Mouse (Mus musculus): Measurements from ENCODE around the gene Kif26b. TPM values are rescaled to one million over a fixed set of nuclear protein-coding genes. Genes with fewer than 3 reads are reported as not detected.

The Kif26b gene
- polyA plus RNA-seq, 1 experiment from 2014 or later = 10.0 TPM

DNA sequence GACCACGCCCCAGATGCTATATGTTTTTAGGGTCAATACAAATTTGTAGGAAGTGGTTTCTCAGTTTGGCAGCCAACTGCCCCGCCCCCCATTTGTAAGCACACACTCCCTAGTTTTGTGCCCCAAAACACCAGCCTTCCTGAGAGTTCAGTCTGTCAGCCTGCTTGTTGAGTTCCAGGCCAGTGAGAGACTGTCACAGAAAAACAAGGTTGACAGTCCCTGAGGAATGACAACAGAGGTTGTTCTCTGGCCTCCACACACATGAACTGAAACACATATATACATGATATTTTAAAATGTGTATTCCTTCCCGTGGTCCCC lies 365.1 kb downstream of the Kif26b start:
- ATAC-seq (replicated peaks) = no peak

DNA sequence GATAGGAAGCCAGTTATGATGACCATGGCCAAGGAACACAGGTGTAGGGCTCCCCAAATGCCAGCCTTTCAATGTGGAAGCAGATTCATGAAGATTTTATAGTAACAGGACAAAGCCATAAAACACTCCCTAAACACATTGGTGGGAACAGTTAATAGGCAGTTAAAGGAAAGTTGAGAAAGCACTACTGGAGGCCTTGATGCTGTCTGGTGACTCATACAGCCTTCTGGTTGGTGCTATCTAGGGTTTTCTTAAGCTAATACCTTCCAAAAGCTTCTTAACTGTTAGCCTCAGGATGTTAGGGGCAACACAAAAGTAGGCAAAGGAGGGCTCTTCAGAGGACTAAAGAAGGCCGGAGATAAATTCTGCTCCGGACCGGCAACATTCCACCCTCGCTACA lies 366.7 kb downstream of the Kif26b start:
- 89% methylated on average over 4 of the region's 4 CpGs for WGBS

More for the DNA sequence above, 365.1 kb downstream of the Kif26b start:
- WGBS = 91% methylated on average over 3 of the region's 3 CpGs
- no peak overlapping the region for H3K4me3 ChIP-seq
- H3K27ac ChIP-seq = no peak overlapping the region
- H3K4me2 ChIP-seq = no peak overlapping the region
- no peaks in the 10 kb centered on the region for H3K9me3 ChIP-seq
- peaks cover 10% of the 10 kb centered on the region; the same call in 1 of the 2 replicates for H3K4me1 ChIP-seq
- no peaks in the 10 kb centered on the region for H3K36me3 ChIP-seq (replicated peaks)
- H3K9ac ChIP-seq = no peak overlapping the region
- H3K27me3 ChIP-seq (replicated peaks) = no peaks in the 10 kb centered on the region

DNA sequence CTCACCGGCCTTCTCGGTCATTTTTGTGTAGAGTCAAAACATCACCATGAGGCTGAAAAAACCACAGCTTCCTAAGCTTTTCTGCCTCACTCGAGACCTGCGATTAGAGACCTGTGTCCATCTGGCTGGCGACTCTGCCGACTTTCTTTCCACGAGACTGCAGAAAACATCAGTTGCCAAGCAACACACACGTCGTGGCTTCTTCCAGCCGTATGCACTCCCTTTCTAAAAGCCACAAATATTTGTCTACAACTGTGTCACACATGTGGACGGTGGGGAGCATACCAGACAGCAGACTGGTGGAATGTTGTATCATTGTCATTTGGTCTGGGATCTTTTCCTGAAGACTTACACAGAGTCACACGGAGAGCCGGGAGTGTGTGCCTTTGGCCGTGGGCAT lies 382.0 kb downstream of the Kif26b start:
- Histone ChIP-seq H3K4me2 (no peak overlapping the region), H3K27ac (no peak overlapping the region), H3K9me3 (no peaks in the 10 kb centered on the region), H3K27me3 (replicated peaks) (peaks cover 4% of the 10 kb centered on the region; the same call in 1 of the 2 replicates), H3K9ac (no peak overlapping the region), H3K4me1 (peaks cover 22% of the 10 kb centered on the region), H3K4me3 (no peak overlapping the region), H3K36me3 (replicated peaks) (no peaks in the 10 kb centered on the region)
- WGBS = 53% methylated on average over 14 of the region's 14 CpGs
- 0 out of 2 replicates have a peak, but pooled peaks have one; percentile 31 for ATAC-seq (replicated peaks)

More for the DNA sequence above, 366.7 kb downstream of the Kif26b start:
- no peak overlapping the region for H3K4me3 ChIP-seq
- H3K9ac ChIP-seq = no peak overlapping the region
- H3K9me3 ChIP-seq = no peaks in the 10 kb centered on the region
- no peaks in the 10 kb centered on the region for H3K36me3 ChIP-seq (replicated peaks)
- H3K27me3 ChIP-seq (replicated peaks) = no peaks in the 10 kb centered on the region
- H3K4me1 ChIP-seq = peaks cover under 1% of the 10 kb centered on the region; the same call in 1 of the 2 replicates
- ATAC-seq (replicated peaks) = no peak
- H3K4me2 ChIP-seq = no peak overlapping the region
- H3K27ac ChIP-seq = no peak overlapping the region

DNA sequence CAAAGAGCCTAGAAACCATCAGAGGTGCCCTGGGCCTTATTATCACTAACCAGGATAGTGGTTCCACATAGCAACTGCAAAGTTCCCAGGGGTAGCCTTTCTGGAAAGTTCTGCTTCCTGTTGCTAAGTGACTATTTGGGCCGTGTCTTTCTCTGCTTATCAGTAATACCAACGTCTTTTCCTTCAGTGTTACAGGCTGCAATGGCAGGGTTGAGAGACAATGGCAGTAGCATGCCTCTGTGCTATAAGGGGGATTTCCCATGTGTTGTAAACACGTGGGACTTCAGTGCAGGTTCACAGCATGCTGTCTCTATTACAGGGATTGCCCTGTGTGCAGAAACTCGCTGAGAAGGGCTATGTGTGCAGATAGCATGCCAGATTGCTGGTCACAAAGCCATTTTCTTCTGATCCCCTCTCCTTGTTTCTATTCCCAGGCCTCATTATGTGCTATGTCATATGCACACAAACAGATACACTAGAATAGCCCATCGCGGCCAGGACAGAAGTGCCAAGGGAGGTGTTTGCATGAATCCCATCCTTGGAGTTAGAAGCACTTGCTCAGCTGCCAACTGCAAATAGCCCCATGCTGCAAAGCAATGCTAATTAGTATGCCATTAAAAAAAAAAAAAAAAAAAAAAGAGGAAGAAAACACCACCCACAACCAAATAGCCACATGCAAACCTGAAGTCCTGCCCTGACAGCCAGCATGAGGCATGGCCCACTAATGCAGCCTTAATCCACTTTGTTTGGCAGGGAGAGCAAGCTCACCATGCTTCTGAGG lies 384.2 kb downstream of the Kif26b start:
- peaks cover 10% of the 10 kb centered on the region; the same call in 1 of the 2 replicates for H3K27me3 ChIP-seq (replicated peaks)
- no peaks in the 10 kb centered on the region for H3K9me3 ChIP-seq
- no peak overlapping the region for H3K4me2 ChIP-seq
- no peak for ATAC-seq (replicated peaks)
- H3K27ac ChIP-seq = no peak overlapping the region
- 41% methylated on average over 6 of the region's 6 CpGs for WGBS
- H3K36me3 ChIP-seq (replicated peaks) = no peaks in the 10 kb centered on the region
- no peak overlapping the region for H3K4me3 ChIP-seq
- H3K4me1 ChIP-seq = peaks cover 28% of the 10 kb centered on the region
- no peak overlapping the region for H3K9ac ChIP-seq

DNA sequence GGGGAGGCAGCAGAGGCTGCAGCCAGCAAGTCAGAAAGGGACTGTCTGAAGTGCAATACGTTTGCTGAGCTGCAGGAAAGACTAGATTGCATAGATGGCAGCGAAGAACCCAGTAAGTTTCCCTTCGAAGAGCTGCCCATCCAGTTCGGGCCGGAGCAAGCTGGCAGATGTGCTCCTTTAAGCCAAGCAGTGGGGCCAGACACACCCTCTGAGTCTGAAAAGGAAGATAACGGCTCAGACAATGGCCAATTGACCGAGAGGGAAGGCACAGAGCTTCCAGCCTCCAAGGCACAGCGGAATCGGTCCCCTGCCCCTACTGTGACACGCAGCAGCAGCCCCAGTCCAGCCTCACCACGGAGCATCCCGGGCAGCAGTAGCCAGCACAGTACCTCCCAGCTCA lies 386.1 kb downstream of the Kif26b start:
- no peaks in the 10 kb centered on the region for H3K9me3 ChIP-seq
- peaks cover 28% of the 10 kb centered on the region for H3K4me1 ChIP-seq
- H3K36me3 ChIP-seq (replicated peaks) = no peaks in the 10 kb centered on the region
- no peak overlapping the region for H3K4me2 ChIP-seq
- H3K4me3 ChIP-seq = no peak overlapping the region
- no peak for ATAC-seq (replicated peaks)
- no peak overlapping the region for H3K9ac ChIP-seq
- H3K27me3 ChIP-seq (replicated peaks) = peaks cover 10% of the 10 kb centered on the region; the same call in 1 of the 2 replicates
- H3K27ac ChIP-seq = no peak overlapping the region
- WGBS = 40% methylated on average over 12 of the region's 12 CpGs

DNA sequence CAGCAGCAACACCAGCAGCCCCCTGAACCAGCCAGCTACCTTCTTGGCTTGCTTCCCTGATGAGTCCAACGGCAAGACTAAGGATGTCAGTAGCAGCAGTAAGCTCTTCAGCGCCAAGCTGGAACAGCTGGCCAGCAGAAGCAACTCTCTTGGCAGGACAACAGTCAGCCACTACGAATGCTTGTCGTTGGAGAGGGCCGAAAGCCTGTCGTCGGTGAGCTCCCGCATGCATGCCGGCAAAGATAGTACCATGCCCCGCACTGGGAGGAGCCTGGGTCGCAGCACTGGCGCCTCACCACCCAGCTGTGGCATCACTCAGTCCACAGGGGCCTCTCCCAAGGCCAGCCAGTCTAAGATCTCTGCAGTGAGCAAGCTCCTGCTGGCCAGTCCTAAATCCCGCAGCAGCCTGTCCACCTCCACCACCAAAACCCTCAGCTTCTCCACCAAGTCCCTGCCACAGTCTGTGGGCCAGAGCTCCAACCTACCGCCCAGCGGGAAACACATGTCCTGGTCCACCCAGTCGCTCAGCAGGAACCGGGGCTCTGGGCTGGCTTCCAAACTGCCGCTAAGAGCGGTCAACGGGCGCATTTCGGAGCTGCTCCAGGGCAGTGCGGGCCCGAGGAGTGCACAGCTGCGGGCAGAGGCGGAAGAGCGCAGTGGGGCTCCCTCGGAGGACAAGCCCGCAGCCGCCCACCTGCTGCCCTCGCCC lies 388.4 kb downstream of the Kif26b start:
- peaks cover 20% of the 10 kb centered on the region for H3K4me1 ChIP-seq
- H3K4me2 ChIP-seq = peak overlapping the region; percentile 27
- H3K27me3 ChIP-seq (replicated peaks) = peaks cover 10% of the 10 kb centered on the region; the same call in 1 of the 2 replicates
- WGBS = 46% methylated on average over 31 of the region's 31 CpGs
- H3K9me3 ChIP-seq = no peaks in the 10 kb centered on the region
- ATAC-seq (replicated peaks) = no peak
- no peaks in the 10 kb centered on the region for H3K36me3 ChIP-seq (replicated peaks)
- no peak overlapping the region for H3K27ac ChIP-seq
- no peak overlapping the region for H3K4me3 ChIP-seq
- no peak overlapping the region for H3K9ac ChIP-seq

DNA sequence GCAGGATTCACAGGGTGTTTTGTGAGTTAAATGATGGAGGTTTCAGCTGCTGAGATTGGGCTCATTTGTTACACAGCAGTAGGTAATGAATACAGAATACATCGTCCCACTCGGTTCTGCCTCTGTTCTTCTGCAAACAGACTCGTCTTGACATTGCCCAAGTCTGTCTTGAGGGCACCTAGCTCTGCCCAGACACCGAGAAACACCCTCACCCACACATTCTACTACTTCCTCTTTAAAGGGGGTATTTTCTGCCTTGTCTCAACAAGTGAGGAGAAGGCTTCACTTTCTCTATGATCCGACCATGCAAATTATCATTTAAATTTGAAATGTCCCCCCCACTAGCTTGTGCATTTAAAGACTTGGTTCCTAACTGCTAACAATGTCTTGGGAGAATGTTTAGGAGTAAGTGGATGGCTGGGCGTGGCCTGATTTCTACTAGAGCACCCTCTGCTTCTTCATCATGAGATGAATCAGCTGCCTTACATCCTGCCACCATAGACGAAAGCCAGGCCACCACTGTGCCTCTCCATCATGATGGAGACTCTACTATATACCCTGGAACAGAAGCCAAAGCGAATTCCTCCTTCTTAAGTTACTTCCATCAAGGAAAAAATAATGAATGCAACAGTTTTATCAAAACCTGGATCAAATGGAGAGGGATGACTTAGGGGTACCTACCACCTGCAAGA lies 395.7 kb downstream of the Kif26b start:
- no peaks in the 10 kb centered on the region for H3K4me1 ChIP-seq
- no peak overlapping the region for H3K27ac ChIP-seq

DNA sequence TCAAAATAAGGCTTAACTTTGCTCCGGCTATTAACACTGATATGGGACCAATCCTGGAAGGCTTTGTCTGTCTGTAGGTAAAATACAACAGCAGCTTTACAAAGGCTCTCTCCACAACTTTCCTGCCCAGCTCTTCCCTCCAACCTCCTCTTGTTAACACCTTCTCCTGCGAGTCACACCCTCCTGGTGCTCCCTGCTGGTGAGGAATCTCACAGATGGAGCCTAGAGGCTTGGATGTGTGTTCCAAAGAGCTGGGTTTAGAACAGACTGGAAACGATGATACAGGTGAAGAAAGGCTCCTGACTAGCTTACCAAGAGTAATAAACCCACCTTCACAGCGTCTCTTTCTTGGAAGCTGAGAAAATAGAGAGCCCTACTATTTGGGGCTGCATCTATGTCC lies 400.6 kb downstream of the Kif26b start:
- Histone ChIP-seq H3K4me2 (no peak overlapping the region), H3K27me3 (replicated peaks) (no peaks in the 10 kb centered on the region), H3K27ac (no peak overlapping the region), H3K4me3 (no peak overlapping the region), H3K9ac (no peak overlapping the region), H3K36me3 (replicated peaks) (no peaks in the 10 kb centered on the region), H3K4me1 (no peaks in the 10 kb centered on the region), H3K9me3 (no peaks in the 10 kb centered on the region)
- WGBS = 74% methylated on average over 4 of the region's 4 CpGs
- no peak for ATAC-seq (replicated peaks)

More for the DNA sequence above, 395.7 kb downstream of the Kif26b start:
- H3K27me3 ChIP-seq (replicated peaks) = no peaks in the 10 kb centered on the region
- H3K9me3 ChIP-seq = no peaks in the 10 kb centered on the region
- H3K4me2 ChIP-seq = no peak overlapping the region
- H3K36me3 ChIP-seq (replicated peaks) = no peaks in the 10 kb centered on the region
- H3K9ac ChIP-seq = no peak overlapping the region
- no peak overlapping the region for H3K4me3 ChIP-seq
- ATAC-seq (replicated peaks) = no peak
- WGBS = 78% methylated on average over 8 of the region's 8 CpGs

DNA sequence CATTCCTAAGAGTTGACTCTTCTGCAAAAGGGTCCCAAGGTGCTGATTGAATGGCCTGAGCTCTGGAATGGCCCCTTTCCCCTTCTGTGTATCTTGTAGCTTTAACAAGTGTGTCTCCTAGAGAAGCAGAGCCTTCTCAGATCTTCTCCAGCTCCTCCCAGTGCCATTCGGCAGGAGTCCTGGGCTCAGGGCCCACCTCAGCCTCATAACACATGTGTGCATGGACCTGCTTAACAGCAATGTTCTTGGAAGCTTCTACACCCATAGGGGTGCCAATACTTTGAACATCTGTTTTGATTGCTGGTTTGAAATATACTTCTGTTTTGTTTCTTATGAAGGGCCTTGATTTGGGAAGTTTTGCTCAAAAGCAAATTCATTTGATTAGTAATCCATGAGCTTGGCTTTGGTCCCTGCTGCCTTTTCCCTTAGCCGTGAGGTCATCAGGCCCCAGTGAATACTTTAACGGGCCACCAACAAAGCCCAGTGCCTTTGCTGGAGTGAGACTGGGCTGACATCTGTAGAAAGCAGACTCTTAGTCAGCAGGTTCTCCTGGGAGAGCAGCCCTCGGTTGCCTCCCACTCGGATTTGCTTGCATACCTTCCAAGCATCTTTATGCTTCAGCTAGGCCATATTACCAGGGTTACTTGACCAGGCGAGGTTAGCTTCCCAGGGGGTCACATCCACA lies 405.2 kb downstream of the Kif26b start:
- Histone ChIP-seq H3K4me1 (no peaks in the 10 kb centered on the region), H3K27me3 (replicated peaks) (no peaks in the 10 kb centered on the region), H3K36me3 (replicated peaks) (no peaks in the 10 kb centered on the region), H3K4me3 (no peak overlapping the region), H3K4me2 (no peak overlapping the region), H3K27ac (no peak overlapping the region), H3K9me3 (no peaks in the 10 kb centered on the region), H3K9ac (no peak overlapping the region)
- no peak for ATAC-seq (replicated peaks)
- WGBS = 79% methylated on average over 6 of the region's 6 CpGs

DNA sequence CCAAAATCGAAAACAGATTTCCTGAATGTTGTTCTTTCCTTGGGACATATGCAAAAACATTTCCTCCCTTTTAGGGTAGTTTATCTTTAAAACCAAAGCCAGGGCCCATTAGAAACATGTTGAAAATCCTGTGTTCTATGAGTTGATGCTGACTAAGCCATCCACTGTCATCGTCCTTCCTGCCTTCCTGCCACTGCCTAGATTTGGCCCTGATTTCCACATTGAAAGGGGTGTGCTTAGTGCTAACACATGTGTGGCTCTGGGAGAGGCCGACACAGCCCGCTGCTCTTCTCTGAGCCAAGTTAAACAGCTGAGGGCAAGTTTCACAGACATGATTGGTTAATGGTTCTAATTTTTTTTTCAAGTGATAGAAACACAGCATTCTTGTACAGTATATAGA lies 407.5 kb downstream of the Kif26b start:
- 60% methylated on average over 4 of the region's 4 CpGs for WGBS
- no peak overlapping the region for H3K4me3 ChIP-seq
- no peak overlapping the region for H3K27ac ChIP-seq
- no peaks in the 10 kb centered on the region for H3K9me3 ChIP-seq
- no peak for ATAC-seq (replicated peaks)
- no peaks in the 10 kb centered on the region for H3K36me3 ChIP-seq (replicated peaks)
- H3K4me1 ChIP-seq = no peaks in the 10 kb centered on the region
- no peak overlapping the region for H3K9ac ChIP-seq
- no peaks in the 10 kb centered on the region for H3K27me3 ChIP-seq (replicated peaks)
- H3K4me2 ChIP-seq = no peak overlapping the region

DNA sequence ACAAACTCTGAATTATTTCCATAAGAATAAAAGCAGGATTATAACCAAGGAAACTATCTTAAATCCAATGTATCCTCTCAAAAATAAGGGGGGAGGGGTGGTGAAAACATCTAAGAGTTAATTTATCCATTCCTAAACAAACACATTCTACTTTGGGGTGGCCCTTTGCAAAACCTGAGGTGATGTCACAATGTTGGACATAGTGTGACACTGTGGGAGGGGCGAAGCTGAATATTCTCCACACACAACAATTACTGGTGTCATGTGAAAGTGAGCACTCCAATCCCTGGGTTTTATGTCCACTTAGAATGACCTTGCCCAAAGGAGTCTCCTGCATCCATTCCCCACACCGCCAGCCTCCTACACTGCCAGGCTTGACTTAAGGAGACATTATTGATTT lies 408.1 kb downstream of the Kif26b start:
- Histone ChIP-seq H3K4me2 (no peak overlapping the region), H3K27me3 (replicated peaks) (no peaks in the 10 kb centered on the region), H3K9ac (no peak overlapping the region), H3K27ac (no peak overlapping the region), H3K36me3 (replicated peaks) (no peaks in the 10 kb centered on the region), H3K4me1 (peaks cover 2% of the 10 kb centered on the region), H3K9me3 (no peaks in the 10 kb centered on the region), H3K4me3 (no peak overlapping the region)
- ATAC-seq (replicated peaks) = no peak
- WGBS = 91% methylated on average over 2 of the region's 2 CpGs

DNA sequence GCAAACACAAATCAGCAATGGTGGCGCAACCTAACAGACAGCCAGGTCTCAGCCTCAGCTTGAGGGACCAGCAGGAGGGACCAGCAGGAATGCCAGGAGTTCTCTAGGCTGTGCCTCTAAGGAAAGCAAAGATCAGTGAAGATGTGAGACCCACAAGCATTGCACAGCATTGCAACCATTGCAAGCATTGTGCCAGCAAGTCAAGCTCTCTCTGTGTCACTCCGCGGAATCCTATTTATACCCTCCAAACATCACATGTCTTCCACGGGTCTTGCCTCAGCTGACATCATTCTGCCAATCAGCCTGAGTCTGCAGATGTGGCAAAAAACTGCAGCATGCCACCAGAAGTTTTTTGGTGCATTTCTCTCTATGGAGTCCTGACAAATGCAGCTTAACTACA lies 411.4 kb downstream of the Kif26b start:
- Histone ChIP-seq H3K36me3 (replicated peaks) (no peaks in the 10 kb centered on the region), H3K27ac (no peak overlapping the region), H3K9me3 (no peaks in the 10 kb centered on the region), H3K9ac (no peak overlapping the region), H3K4me1 (peaks cover 15% of the 10 kb centered on the region), H3K4me3 (no peak overlapping the region), H3K27me3 (replicated peaks) (no peaks in the 10 kb centered on the region), H3K4me2 (no peak overlapping the region)
- 83% methylated on average over 4 of the region's 4 CpGs for WGBS
- ATAC-seq (replicated peaks) = no peak
